ENCODE assay signal across 17 mouse cellular contexts in genomic region chr14:29111666-29112065, GRCm38 (mm10).
"Had no signal": no experiment of that assay in that cellular context is flagged by ENCODE, and none has a peak within 500 bp of the region (broad histone marks: within the 10 kb centered on the region; RNA-seq: fewer than 3 reads in every experiment).

No protein-coding gene starts in this region.

- H3K4me1 ChIP-seq: liver, embryonic 13.5 days; megakaryocyte, embryonic 14.5 days had no signal

- H3K9me3 ChIP-seq: liver, embryonic 13.5 days; lung, embryonic 15.5 days had no signal

- H3K36me3 ChIP-seq: liver, embryonic 13.5 days; lung, embryonic 15.5 days; midbrain, embryonic 15.5 days; neural tube, embryonic 12.5 days had no signal

- H3K27me3 ChIP-seq: liver, embryonic 13.5 days; lung, embryonic 15.5 days; megakaryocyte, embryonic 14.5 days; midbrain, embryonic 15.5 days; neural tube, embryonic 12.5 days had no signal

- H3K27ac ChIP-seq: kidney, postnatal 0 days; liver, embryonic 13.5 days; lung, embryonic 15.5 days; macrophage; midbrain, embryonic 15.5 days; neural tube, embryonic 12.5 days had no signal

- H3K4me2 ChIP-seq: liver, embryonic 13.5 days; lung, embryonic 15.5 days; midbrain, embryonic 11.5 days; midbrain, embryonic 15.5 days; neural tube, embryonic 12.5 days had no signal

- H3K9ac ChIP-seq: liver, embryonic 13.5 days; liver, postnatal 0 days; lung, embryonic 15.5 days; midbrain, embryonic 15.5 days; neural tube, embryonic 12.5 days had no signal

- DNase-seq: kidney, postnatal 36 days; layer of hippocampus, adult 9-11 months; liver; liver, embryonic 13.5 days; liver, postnatal 0 days; lung, postnatal 14 days; right cerebral cortex, postnatal 4 days; spleen, adult 18-20 months; thymus, adult 18-20 months; thymus, postnatal 14 days had no signal

- H3K4me3 ChIP-seq: liver, embryonic 13.5 days; lung, embryonic 15.5 days; megakaryocyte, embryonic 14.5 days; midbrain, embryonic 15.5 days; neural tube, embryonic 12.5 days had no signal

- ATAC-seq: liver, postnatal 0 days; midbrain, embryonic 15.5 days had no signal
